Mouse (Mus musculus): Measurements from ENCODE around the gene Gm36028. TPM values are rescaled to one million over a fixed set of nuclear protein-coding genes. Genes with fewer than 3 reads are reported as not detected.

The Gm36028 gene
- total RNA-seq, 4 experiments from 2014 or later, result 0.30 TPM; not detected in 3

DNA sequence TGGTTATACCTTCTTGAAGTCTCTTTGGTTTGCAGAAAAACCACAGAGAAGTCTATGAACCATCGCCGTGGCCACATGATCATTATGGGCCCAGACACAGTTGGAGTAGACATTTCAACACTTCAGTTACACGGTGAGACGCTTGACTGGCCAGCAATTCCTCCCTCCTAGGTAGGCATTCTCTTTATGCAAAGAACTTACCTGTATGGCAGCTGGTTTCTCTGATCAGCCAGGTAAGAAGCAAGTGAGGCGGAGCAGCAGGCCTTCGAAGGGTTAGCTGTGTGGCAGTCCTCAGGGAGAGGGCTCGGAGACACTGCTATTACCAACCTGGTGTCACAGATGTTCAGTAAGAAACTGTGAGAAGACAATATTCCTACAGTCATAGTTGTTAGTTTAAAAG is 733 bp downstream of the Gm36028 start:
- no peak for DNase-seq (ENCODE audit: low spot score in 2 of 2)

DNA sequence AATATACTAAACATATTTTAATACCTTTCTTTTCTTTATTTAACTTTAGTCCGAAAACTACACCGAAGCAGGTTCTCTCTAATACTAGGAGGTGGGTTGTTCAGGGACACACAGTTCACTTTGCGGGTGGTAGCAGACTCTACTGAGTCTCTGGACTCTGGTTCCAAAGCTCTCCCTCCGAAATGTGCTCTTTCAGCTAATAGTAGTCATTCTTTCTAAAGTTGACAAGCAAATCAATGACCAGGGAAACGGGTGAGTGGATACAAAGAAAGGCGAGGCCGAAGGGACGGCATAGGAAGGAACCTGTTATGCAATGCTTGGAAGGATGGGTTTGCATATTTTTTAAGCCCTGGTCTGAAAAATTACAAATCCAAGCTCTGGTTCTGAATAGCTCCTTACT is 3.5 kb downstream of the Gm36028 start:
- DNase-seq (ENCODE audit: low spot score in 2 of 2), result no peak

DNA sequence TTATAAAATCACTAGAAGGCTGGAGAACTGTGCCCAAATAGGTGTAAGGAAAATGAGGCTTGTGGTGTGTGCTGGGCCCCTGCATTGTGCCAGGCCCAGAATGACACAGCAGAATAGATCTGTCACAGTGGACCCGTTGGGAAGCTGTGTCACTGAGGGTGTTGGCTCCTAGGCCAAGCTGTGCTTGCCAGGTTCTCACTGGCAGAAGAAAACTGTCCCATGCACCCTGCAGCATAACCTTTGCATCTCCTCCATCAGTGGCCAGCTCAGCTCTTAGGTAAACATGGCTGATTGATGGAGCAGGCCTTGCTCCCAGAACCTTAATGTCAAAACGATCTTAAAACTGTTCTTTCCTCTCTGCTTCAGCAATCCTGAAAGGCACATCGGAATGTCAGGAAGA is 4.6 kb downstream of the Gm36028 start:
- no peak for DNase-seq (ENCODE audit: low spot score in 2 of 2)

DNA sequence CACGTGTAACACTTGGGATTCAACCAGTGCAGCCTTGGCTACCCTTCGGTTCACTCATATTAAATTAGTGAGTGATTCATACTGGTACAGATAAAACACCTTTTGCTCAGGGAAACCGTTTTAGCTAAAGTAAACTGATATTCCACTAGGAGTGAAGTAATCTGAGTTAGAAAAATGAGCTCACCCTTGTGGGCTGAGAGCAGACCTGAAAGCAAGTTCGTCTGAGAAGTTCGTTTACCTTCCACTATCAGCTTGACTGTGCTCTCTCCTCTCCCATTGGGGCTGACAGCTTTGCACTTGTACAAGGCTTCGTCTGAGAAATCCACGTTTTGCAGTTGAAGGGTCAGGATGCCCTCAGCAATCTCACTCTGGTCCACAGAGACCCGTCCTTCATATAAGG is 5.4 kb downstream of the Gm36028 start:
- no peak for DNase-seq (ENCODE audit: low spot score in 2 of 2)

DNA sequence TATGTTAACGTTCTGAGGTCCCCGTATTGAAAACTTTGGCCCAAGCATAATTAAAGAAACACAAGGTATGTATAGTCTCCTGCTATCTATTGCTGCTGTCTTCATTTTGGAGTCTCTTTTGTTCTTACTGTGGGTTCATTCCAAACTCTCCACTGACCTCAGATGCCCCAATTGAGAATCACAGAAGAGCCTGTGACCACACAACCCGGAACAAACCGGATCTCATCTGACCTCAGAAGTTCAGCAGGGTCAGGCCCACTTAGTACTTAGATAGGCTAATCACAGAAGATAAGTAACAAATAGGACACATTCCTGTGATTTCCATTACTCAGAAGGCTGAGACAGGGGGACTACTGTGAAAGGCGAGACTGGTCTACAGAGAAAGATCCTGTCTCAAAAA is 6.4 kb downstream of the Gm36028 start:
- DNase-seq (ENCODE audit: low spot score in 2 of 2), result no peak

DNA sequence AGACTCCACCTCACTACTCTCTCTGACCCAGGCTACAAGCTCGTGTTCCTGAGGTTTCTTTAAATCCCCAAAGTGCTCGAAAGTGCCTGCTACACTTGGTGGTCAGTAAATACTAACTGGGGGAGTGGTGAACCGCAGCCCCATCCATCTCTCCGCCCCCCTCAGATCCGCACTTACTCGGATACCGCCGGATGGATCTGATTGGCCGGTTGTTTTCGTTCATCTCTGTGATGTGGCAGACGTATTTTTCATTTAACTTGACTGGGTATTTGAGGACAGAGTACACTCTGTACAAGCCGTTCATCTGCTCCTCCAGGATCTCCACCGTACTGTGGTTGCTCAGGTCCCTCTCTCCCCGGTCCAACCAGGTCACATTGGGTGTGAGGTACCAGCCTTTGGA is 6.9 kb downstream of the Gm36028 start:
- no peak for DNase-seq (ENCODE audit: low spot score in 2 of 2)

DNA sequence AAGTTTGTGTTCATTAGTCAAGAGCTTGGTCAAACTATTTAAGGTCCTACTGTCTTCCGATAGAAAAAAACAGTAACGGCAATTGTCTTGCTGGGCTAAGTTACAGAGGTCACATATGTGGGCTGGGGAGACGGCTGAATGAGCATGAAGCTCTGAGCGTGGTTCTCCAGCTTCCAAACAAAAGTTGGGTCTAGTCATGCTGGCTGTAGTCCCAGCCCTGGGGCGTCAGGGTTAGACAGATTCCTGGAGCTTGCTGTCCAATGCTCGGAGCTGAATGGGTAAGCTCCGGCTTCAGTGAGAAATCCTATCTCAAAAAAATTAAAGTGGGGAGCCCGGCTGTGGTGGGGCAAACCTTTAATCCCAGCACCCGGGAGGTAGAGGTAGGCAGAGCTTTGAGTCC is 7.7 kb downstream of the Gm36028 start:
- DNase-seq (ENCODE audit: low spot score in 2 of 2), result no peak

DNA sequence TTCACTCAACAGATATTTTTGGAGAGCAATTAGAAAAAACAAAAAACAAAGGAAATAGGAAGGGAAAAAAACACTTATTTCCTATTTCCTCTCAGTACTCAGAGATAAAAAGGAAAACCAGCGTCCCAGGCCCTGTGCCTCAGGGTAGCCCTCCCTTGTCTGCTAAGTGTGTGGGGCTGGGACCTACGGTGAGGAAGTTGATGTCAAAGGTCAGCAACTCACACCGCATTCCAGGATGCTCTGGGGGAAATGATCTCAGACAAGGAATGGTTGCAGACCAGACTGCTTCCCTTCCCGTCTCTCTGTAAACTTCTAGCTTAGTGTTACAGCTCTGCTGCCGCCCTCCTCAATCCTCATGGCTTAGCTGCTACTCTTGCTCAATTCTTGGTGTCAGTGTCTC is 9.6 kb downstream of the Gm36028 start:
- DNase-seq (ENCODE audit: low spot score in 2 of 2), result no peak

DNA sequence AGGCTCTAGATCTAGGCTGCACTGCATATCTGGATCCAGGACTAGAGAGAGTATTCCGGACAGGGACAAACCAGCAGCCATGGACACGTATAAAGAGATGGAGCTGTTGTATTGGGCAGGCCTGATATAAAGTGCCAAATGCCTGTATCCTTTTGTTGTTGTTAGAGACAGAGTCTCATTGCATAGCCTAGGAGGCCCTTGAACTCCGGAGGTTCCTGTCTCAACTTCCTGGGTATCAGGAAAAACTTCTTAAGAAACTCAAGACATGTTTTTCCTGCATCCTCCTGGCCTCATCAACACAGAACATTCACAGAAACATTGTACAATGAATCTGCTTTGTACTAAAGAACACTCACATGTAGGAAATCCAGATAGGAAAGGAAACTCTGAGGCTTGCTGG is 13.9 kb downstream of the Gm36028 start:
- DNase-seq (ENCODE audit: low spot score in 2 of 2), result no peak

DNA sequence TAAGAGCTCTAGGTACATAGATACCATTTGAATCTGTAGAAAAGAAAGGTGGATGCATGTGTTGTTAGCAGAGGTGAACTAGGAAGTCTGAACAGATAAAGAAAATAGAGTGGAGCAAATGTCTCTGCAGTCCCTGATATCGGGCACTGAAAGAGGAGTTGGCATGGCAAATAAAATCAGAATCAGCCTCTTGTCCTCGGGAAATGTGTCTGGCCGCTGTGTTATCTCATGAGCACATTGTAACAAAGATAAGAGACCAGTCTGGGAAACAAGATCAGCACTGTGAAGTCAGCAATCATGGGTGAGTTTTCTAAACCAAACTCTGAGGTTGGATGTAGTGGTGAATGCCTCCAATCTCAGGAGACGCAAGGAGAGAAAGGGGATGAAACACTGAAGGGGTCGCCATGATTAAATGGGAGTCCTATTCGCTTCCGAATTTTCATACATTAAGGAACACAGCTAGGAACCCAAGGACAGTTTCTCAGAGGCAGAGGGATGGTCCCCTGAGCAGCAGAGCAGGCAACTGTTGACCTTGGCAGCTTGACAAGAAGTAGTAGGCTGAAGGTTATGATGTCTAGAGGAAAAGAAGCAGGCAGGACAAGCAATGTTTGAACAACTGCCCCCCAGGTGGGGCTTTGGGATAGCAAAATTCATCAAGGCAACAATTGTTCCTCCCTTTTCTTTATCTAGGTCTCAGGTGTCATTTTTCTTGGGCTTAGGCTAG is 15.6 kb downstream of the Gm36028 start:
- no peak for DNase-seq (ENCODE audit: low spot score in 2 of 2)

DNA sequence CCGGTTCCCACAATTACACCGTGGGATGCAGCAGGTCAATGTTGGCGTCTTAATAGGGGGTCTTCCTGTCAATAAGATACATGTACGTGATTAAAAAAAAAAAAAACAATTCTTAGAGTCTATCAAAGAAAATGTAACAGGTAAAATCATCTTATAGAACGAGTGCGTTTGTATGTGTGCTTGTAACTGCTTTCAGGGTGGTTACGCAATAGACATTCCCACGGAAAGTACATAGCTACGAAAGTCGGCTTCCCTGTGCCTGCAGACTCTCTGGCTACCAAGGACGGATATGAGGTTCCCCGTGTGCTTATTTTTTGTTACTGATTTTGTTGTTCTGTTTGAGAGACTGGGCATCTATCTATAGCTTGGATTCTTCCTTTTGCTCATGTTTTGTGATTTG is 17.2 kb downstream of the Gm36028 start:
- no peak for DNase-seq (ENCODE audit: low spot score in 2 of 2)

DNA sequence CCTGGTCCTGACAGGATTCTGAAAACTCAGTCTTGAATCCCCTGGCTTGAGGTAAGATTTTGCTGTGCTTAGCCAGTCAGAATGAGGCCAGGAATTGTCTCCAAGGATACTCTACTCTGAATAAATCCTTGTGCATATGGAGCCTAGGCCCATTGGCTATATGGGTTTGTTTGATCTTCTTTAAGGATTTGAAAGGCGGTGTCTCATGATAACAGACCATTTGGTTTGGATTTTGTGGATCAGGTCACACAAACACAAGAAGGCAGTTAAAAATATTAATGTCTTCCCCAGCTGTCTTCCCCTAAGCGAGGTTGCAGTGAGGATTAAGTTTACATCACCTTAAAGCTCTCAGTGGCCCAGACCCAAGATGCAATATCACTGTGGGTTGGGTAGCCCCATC is 18.5 kb downstream of the Gm36028 start:
- DNase-seq (ENCODE audit: low spot score in 2 of 2), result no peak

DNA sequence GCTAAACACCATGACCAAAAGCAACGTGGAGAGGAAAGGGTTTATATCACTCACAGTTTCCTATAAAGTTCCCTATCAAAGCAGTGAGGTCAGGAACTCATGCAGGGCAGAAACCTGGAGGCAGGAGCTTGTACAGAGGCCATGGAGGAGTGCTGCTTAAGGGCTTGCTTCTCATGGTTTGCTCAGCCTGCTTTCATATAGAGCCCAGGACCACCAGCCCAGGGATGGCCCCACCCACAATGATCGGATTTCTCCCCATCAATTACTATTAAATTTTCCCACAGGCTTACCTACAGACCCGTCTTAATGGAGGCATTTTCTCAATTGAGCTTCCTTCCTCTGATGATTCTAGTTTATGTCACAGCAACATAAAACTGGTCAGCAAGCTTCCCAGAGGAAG is 23.4 kb downstream of the Gm36028 start:
- no peak for DNase-seq (ENCODE audit: low spot score in 2 of 2)

DNA sequence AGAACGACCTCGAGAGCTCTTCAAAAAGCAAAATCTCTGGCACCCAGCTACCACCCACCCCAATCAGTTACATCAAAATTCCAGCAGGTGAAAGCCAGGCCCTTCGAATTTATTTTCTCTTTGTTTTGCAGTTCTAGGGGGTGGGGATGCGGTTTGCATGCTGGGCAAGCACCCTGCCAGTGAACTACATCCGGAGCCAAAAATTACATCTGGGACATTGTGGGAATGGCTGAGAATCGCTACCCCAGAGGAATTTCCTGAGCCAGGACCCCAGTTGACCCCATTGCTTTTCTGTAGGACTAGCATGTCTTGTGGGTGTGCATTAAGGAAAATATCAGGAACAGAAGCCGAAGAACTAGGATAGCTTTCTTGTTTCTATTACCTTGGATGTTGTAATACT is 29.9 kb downstream of the Gm36028 start:
- DNase-seq (ENCODE audit: low spot score in 2 of 2), result no peak

DNA sequence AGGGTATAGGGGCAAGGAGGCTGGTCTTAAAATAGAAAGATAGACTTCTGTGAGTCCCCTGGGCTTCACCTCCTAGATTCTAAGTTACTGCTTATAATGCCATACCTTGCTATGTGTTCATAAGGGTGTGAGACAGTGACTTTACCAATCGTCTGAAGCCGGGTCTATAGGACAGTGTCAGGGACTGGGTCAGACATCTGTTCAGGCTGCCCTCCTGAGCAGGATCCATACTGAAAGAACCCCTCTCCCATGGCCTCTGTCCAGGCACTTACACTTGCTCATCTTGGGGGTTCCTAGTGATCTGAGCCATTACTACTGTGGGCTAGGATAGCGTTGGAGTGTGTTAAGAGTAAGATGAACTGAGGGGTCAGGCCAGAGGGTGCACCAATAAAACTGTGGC is 34.7 kb downstream of the Gm36028 start:
- no peak for DNase-seq (ENCODE audit: low spot score in 2 of 2)

DNA sequence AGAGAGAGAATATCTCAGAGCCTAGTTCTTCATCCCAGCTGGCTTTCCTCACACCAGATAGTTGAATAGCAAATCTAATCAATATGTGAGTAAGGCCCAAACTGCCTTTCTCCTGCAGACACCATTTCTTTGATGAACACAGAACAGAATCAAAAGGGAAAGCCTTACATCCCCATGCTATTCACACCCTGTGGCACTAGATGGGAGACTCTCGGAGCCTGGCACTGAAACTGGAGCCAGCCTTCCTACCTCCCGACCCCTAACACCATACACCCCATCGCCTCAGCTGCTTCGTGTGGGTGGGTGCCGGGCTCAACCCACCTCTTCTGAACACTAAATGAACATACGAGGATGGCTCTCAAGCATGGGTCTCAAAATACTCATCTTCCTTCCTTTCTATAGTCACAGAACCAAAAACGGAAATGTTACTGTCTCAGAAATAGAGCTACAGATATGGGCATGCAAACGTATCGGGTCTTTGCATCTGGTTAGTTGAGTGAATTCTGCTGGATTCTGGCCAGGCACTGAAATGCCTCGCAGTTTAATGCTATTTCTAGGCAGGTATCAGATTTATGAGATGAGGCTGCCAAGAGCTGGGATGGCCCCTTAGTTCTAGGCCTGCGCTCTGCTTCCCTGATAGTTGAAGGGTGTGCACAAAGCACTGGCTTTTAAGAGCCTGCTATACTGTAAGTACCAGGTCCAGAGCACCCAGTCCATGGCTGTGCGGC is 36.0 kb downstream of the Gm36028 start:
- DNase-seq (ENCODE audit: low spot score in 2 of 2), result peak in 1 of 2 experiments; percentile 43

DNA sequence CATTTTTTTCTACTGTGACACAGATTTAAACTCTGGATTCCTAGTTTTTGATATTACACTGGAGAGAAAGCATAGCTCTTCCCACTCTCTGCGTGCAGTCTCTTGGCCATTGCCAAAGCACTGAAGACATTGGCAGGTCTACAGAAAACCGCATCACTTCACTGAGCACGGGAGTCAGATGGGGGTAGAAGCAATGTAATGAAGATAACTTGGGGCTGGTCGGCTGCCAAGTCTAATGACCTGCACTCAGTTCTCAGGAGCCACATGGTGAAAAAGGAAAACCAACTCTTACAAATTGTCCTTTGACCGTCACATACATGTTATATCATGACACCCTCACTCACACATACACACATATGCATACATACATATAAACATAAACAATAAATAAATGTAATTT is 37.0 kb downstream of the Gm36028 start:
- no peak for DNase-seq (ENCODE audit: low spot score in 2 of 2)

DNA sequence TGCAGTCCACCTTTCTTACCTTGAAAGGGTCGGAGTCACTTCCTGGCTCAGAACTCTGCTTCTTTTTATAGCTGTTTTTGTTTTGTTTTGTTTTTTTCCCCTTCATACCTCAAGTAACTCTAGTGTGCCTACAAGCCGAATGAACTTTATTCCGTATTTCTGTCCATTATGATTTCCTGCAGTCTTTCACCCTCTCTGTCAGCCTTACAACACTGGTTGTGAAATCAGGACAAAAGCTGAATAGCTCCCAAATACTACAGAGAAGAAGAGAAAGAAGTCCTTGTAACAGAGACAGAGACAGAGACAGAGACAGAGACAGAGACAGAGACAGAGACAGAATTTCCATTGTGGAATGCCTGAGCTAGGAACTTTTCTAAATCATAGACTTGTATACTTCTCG is 43.0 kb downstream of the Gm36028 start:
- DNase-seq (ENCODE audit: low spot score in 2 of 2), result no peak

DNA sequence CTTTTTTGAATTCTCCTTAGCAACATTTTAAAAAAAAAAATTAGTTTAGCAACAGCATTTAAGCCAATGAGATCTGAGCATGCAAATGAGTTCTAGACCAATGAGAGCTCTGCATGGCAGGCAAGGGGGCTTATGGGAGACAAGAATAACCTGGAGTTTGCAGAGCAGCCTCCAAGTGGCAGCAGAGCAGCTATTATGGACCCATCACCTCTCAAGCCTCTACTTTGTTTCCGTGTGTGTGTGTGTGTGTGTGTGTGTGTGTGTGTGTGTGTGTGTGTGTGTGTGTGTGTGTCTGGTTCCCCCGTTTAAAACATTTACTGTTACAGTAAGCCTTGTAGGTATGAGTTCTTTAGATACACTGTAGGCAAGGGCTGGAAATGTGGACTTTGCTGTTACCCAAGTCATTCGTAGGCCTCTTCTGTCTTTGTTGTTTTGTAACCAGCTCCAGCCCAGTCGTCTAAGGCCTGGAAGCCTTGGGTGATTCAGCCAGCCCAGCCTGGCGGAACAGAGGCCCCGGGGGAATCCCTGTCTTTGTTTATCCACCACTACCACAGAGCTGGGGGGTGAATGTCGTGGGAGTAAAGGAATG is 46.5 kb downstream of the Gm36028 start:
- DNase-seq (ENCODE audit: low spot score in 2 of 2), result peak in 1 of 2 experiments; percentile 83

DNA sequence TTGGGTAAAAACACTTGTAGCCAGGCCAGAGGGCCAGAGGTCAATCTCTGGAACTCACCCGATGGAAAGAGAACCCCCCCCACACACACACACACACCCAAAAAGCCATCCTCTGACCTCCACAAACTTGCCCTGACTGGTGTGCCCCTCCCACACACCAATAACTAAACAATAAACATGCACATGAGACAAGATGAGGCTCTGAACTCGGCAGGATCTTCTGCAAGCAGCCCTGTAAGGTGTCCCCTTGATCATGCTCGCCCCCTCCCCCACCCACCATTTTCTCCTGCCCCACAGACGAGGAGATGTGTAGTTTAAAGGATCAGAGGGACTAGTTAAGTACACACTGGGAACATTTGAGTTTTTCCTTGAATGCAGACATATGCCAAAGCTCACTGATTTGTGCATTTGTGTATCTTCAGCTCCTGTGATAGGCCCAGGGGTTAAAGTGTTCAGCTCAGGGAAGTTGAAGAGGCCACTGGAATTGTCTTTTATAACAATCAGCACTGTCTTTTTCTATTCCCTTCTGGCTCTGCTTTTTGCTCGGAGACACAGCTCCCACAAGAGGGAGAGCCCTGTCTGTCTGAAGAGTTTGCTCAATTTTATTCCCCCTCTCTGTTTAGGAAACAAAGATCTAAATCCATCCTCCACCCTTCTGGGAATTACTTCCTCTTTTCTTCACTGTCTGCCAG is 47.1 kb downstream of the Gm36028 start:
- no peak for DNase-seq (ENCODE audit: low spot score in 2 of 2)

DNA sequence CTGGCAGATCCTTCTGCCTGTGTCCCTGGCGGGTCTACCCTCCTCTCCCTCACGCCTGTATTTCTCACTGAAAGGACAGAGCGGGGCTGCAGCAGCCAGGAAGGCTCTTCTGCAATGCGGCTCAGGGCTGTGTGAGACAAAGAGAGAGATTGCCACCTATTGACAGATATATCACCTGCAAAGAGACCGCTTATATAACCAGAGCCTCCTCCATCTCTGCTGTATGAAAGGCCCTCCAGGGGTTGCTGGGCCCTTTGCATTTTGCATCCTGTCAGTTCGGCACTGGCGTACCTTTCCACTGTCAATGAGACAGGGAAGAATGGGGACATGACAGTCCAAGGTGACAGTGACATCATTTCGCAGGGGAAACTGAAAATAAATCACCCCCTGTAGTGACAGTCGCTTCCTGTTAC is 48.5 kb downstream of the Gm36028 start:
- peak; percentile 53 to 76 for DNase-seq (ENCODE audit: low spot score in 2 of 2)

DNA sequence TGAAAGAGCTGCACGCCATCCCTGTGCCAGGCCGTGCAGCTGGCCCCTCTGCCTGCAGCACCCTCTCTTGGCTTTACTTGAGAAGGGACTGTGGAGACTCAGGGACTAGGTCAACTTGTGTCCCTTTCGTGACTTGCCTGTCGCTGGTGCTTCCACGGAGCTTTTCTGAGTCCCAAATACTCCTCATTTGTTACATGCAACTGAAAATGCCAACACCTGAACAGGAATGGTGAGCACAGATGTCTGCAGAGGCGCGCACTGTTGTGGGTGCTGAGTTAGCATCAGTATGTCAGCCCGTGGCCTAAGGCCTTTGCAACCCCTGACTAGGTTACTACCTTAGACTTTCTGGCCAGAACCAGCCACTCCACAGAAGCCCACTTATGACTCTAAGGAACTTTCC is 49.1 kb downstream of the Gm36028 start:
- DNase-seq (ENCODE audit: low spot score in 2 of 2), result peak in 1 of 2 experiments; percentile 37
